8 mouse cellular contexts compared by ENCODE assay signal in genomic region chr3:105959585-105959984, GRCm38 (mm10). TPM values are rescaled to one million over a fixed set of nuclear protein-coding genes. Genes with fewer than 3 reads are reported as not detected.
DNase-seq lines count a peak whose midpoint lies in the region; ATAC-seq and TF ChIP-seq lines count a peak whose summit lies in the region.

No protein-coding gene starts in this region.

- peak; percentile 65 for ATAC-seq in intestine, embryonic 16.5 days

- TF ChIP-seq POLR2A in cerebellum, adult 2 months (IDR thresholded peaks at IDR 0.05; ENCODE audit: borderline replicate concordance, insufficient read depth, low read length) = no peak
- TF ChIP-seq POLR2A in spleen, adult 2 months (IDR thresholded peaks at IDR 0.05; ENCODE audit: low read depth, low read length) = no peak
- no peak for TF ChIP-seq POLR2A in myocyte (IDR thresholded peaks at IDR 0.05; ENCODE audit: insufficient read length, low read depth)

- WGBS in cerebellum, adult 2 months = 2% methylated on average over 26 of the region's 26 CpGs
- WGBS in spleen, adult 2 months = under 1% methylated on average over 26 of the region's 26 CpGs
- under 1% methylated on average over 26 of the region's 26 CpGs for WGBS in intestine, embryonic 16.5 days

- H3K4me1 ChIP-seq in cerebellum, adult 2 months (ENCODE audit: control insufficient read depth, insufficient read depth, low read length) = no peaks in the 10 kb centered on the region; the same call in 1 of the 2 replicates
- H3K4me1 ChIP-seq in spleen, adult 2 months (ENCODE audit: control insufficient read depth, insufficient read depth, insufficient read length) = peaks cover 4% of the 10 kb centered on the region; the same call in 1 of the 2 replicates
- peaks cover 14% of the 10 kb centered on the region for H3K4me1 ChIP-seq in intestine, embryonic 16.5 days (ENCODE audit: control insufficient read depth, insufficient read depth, low read length)

- H3K9me3 ChIP-seq in intestine, embryonic 16.5 days (ENCODE audit: control insufficient read depth, low read length) = no peaks in the 10 kb centered on the region

- H3K4me3 ChIP-seq in cerebellum, adult 2 months (replicated peaks; ENCODE audit: insufficient read depth, low read depth, low read length) = peak overlapping the region; percentile 69
- H3K4me3 ChIP-seq in spleen, adult 2 months (ENCODE audit: extremely low read depth, insufficient read depth, insufficient read length) = peak overlapping the region; percentile 82
- H3K4me3 ChIP-seq in intestine, embryonic 16.5 days (ENCODE audit: low read length) = peak overlapping the region; percentile 92
- peak overlapping the region; percentile 63 for H3K4me3 ChIP-seq in myocyte

- H3K27me3 ChIP-seq in cerebellum, adult 2 months (ENCODE audit: control insufficient read depth, insufficient read depth, low read length) = no peaks in the 10 kb centered on the region
- H3K27me3 ChIP-seq in spleen, adult 2 months (ENCODE audit: control insufficient read depth, insufficient read depth, low read length) = no peaks in the 10 kb centered on the region
- H3K27me3 ChIP-seq in intestine, embryonic 16.5 days (replicated peaks; ENCODE audit: control insufficient read depth, insufficient read depth, low read length) = no peaks in the 10 kb centered on the region
- H3K27me3 ChIP-seq in myocyte (ENCODE audit: control insufficient read depth, insufficient read depth, insufficient read length) = no peaks in the 10 kb centered on the region

- H3K27ac ChIP-seq in cerebellum, adult 2 months (ENCODE audit: insufficient read depth, low read length) = peak overlapping the region; percentile 37; the same call in 1 of the 2 replicates
- peak overlapping the region; percentile 66 for H3K27ac ChIP-seq in spleen, adult 2 months (ENCODE audit: insufficient read depth, low read length)
- peak overlapping the region; percentile 41; the same call in 1 of the 2 replicates for H3K27ac ChIP-seq in intestine, embryonic 16.5 days (ENCODE audit: low read length)

- peaks cover 76% of the 10 kb centered on the region for H3K79me2 ChIP-seq in myocyte (ENCODE audit: control insufficient read depth, insufficient read depth)

- H3K4me2 ChIP-seq in intestine, embryonic 16.5 days (ENCODE audit: low read depth, low read length) = peak overlapping the region; percentile 75
- peak overlapping the region; percentile 82 for H3K4me2 ChIP-seq in myocyte (ENCODE audit: low read depth)

- no peak for TF ChIP-seq CTCF in cerebellum, adult 2 months (IDR thresholded peaks at IDR 0.05; ENCODE audit: borderline replicate concordance, insufficient read depth, low read depth, low read length)
- no peak for TF ChIP-seq CTCF in spleen, adult 2 months (IDR thresholded peaks at IDR 0.05; ENCODE audit: extremely low read depth, insufficient read depth, insufficient read length, insufficient replicate concordance)

- peak overlapping the region; percentile 97 for H3K9ac ChIP-seq in intestine, embryonic 16.5 days (ENCODE audit: low read depth, low read length)

- peaks cover 18% of the 10 kb centered on the region for H3K36me3 ChIP-seq in spleen, adult 2 months (ENCODE audit: control insufficient read depth, insufficient read depth, low read length)
- H3K36me3 ChIP-seq in intestine, embryonic 16.5 days (ENCODE audit: control insufficient read depth, insufficient read depth, low read length) = peaks cover 10% of the 10 kb centered on the region
- H3K36me3 ChIP-seq in myocyte (ENCODE audit: control insufficient read depth, insufficient read depth) = peaks cover 39% of the 10 kb centered on the region

- peak overlapping the region; percentile 36 for H3ac ChIP-seq in myocyte (ENCODE audit: control insufficient read depth, insufficient read length)

- DNase-seq in cerebellum, adult 2 months = no peak
- DNase-seq in cerebellum, adult 18-20 months = no peak
- DNase-seq in spleen, adult 2 months (ENCODE audit: low read depth in 1 of 2, low spot score in 2 of 2) = no peak
- no peak for DNase-seq in spleen, postnatal 10 days (ENCODE audit: low spot score in 2 of 2)
- DNase-seq in thymus, adult 18-20 months = no peak
- no peak for DNase-seq in cerebellum, adult 9-11 months

TF ChIP-seq in myocyte, 11 proteins besides CTCF, POLR2A, EP300 and RAD21:
- TF ChIP-seq REST (IDR thresholded peaks at IDR 0.05; ENCODE audit: insufficient read depth, insufficient read length) = no peak
- no peak for TF ChIP-seq SRF (IDR thresholded peaks at IDR 0.05; ENCODE audit: control insufficient read depth, insufficient read length, low read depth)
- TF ChIP-seq POLR2AphosphoS2 (IDR thresholded peaks at IDR 0.05; ENCODE audit: insufficient read length, low read depth) = no peak
- TF ChIP-seq MYOD1 (IDR thresholded peaks at IDR 0.05; ENCODE audit: control insufficient read depth in 1 of 3, insufficient read length in 2 of 3, low read depth in 2 of 3) = no peak
- TF ChIP-seq CEBPB (IDR thresholded peaks at IDR 0.05; ENCODE audit: insufficient read depth, poor library complexity, severe bottlenecking) = no peak
- no peak for TF ChIP-seq MAX (IDR thresholded peaks at IDR 0.05; ENCODE audit: low read depth)
- TF ChIP-seq E2F4 (IDR thresholded peaks at IDR 0.05; ENCODE audit: insufficient read depth) = no peak
- no peak for TF ChIP-seq USF1 (IDR thresholded peaks at IDR 0.05; ENCODE audit: low read depth)
- TF ChIP-seq MYOG (IDR thresholded peaks at IDR 0.05; ENCODE audit: control insufficient read depth in 1 of 3, insufficient read depth in 1 of 3, insufficient read length in 2 of 3, low read depth in 2 of 3) = no peak
- TF ChIP-seq TCF12 (IDR thresholded peaks at IDR 0.05; ENCODE audit: insufficient read depth, poor library complexity, severe bottlenecking) = no peak

RNA-seq across cellular contexts. Expression of gene Atp5f1, which starts 0.3 kb away (rescaled TPM):
- 396 and 419 TPM in 2 replicates for polyA plus RNA-seq in cerebellum, adult 2 months (2012; rRNA removed)
- 48.1 and 56.9 TPM in 2 replicates for polyA plus RNA-seq in spleen, adult 2 months (2012; rRNA removed)
- 672 and 703 TPM in 2 replicates for polyA plus RNA-seq in intestine, embryonic 16.5 days (2015; fragmentation: Nextera tagmentation; extraction: Ambion mirVana)
- polyA plus RNA-seq in myocyte (2012; fragmentation: generic; extraction: Trizol) = 329 TPM

RNA-seq across cellular contexts. Expression of gene Wdr77, which starts 0.4 kb away (rescaled TPM):
- polyA plus RNA-seq in cerebellum, adult 2 months (2012; rRNA removed) = 56.5 and 56.9 TPM in 2 replicates
- polyA plus RNA-seq in spleen, adult 2 months (2012; rRNA removed) = 25.7 and 36.5 TPM in 2 replicates
- polyA plus RNA-seq in intestine, embryonic 16.5 days (2015; fragmentation: Nextera tagmentation; extraction: Ambion mirVana) = 106 and 118 TPM in 2 replicates
- 48.8 TPM for polyA plus RNA-seq in myocyte (2012; fragmentation: generic; extraction: Trizol)

RNA-seq across cellular contexts. Expression of gene Ovgp1, which starts 13.9 kb away (rescaled TPM):
- polyA plus RNA-seq in cerebellum, adult 2 months (2012; rRNA removed) = 15.8 and 17.3 TPM in 2 replicates
- 1.1 and 2.1 TPM in 2 replicates for polyA plus RNA-seq in spleen, adult 2 months (2012; rRNA removed)
- 0.62 and 0.80 TPM in 2 replicates for polyA plus RNA-seq in intestine, embryonic 16.5 days (2015; fragmentation: Nextera tagmentation; extraction: Ambion mirVana)
- polyA plus RNA-seq in myocyte (2012; fragmentation: generic; extraction: Trizol) = 0.43 TPM

RNA-seq across cellular contexts. Expression of gene I830077J02Rik, which starts 27.1 kb away (rescaled TPM):
- 0.40 and 0.72 TPM in 2 replicates for polyA plus RNA-seq in cerebellum, adult 2 months (2012; rRNA removed)
- 17.9 and 18.8 TPM in 2 replicates for polyA plus RNA-seq in spleen, adult 2 months (2012; rRNA removed)
- polyA plus RNA-seq in intestine, embryonic 16.5 days (2015; fragmentation: Nextera tagmentation; extraction: Ambion mirVana) = 1.1 and 1.7 TPM in 2 replicates
- 0.07 TPM for polyA plus RNA-seq in myocyte (2012; fragmentation: generic; extraction: Trizol)

RNA-seq across cellular contexts. Expression of gene Pifo, which starts 54.9 kb away (rescaled TPM):
- 1.2 and 1.8 TPM in 2 replicates for polyA plus RNA-seq in cerebellum, adult 2 months (2012; rRNA removed)
- 0.11 and 0.37 TPM in 2 replicates for polyA plus RNA-seq in spleen, adult 2 months (2012; rRNA removed)
- not detected in 2 replicates for polyA plus RNA-seq in intestine, embryonic 16.5 days (2015; fragmentation: Nextera tagmentation; extraction: Ambion mirVana)
- not detected for polyA plus RNA-seq in myocyte (2012; fragmentation: generic; extraction: Trizol)
